Mouse (Mus musculus): ENCODE measurements around the gene Krtap1-5.

- TF ChIP-seq CTCF (IDR thresholded peaks at IDR 0.05; ENCODE audit: control insufficient read depth, insufficient read depth, insufficient read length) = no peak
- no peak for TF ChIP-seq MAX (IDR thresholded peaks at IDR 0.05)
- TF ChIP-seq MYOD1 (IDR thresholded peaks at IDR 0.05; ENCODE audit: control insufficient read depth, insufficient read length, low read depth) = no peak
- no peak for TF ChIP-seq CEBPB (IDR thresholded peaks at IDR 0.05; ENCODE audit: low read depth)
These were observed 18.2 kb downstream of the Krtap1-5 start for GRCm38 (mm10) chr11:99562580-99562979.

Measured in C2C12 (cell line).